Mouse (Mus musculus) stomach, embryonic 15.5 days (tissue): ENCODE measurements around the gene Trp53bp2. TPM values are rescaled to one million over a fixed set of nuclear protein-coding genes. Genes with fewer than 3 reads are reported as not detected.
A peak's percentile ranks its signal among the peaks of the same experiment; 100 is the strongest.

ENCODE experiments used
- ATAC-seq: fragments of 200-750 bp; cut with Nextera tagmentation; 2 replicates; pipeline ENCODE4 v1.8.0; 2017; ENCODE audit warnings: low read depth, moderate number of reproducible peaks, moderate TSS enrichment; ENCODE audit not compliant: insufficient read depth, low FRiP score
- H3K27ac ChIP-seq: fragments of 300-500 bp; sonication (generic); 2 replicates; pipeline ENCODE4 v1.5.1; 2015; ENCODE audit warnings: mild to moderate bottlenecking, inconsistent platforms
- H3K27me3 ChIP-seq: fragments of 300-500 bp; sonication (generic); replicated peaks from 2 replicates; pipeline ENCODE4 v1.6.1; 2015; ENCODE audit warnings: inconsistent platforms
- H3K36me3 ChIP-seq: fragments of 300-500 bp; sonication (generic); 2 replicates; pipeline ENCODE4 v1.6.1; 2015; ENCODE audit warnings: inconsistent platforms
- H3K4me1 ChIP-seq: fragments of 300-500 bp; sonication (generic); 2 replicates; pipeline ENCODE4 v1.6.1; 2015; ENCODE audit warnings: inconsistent platforms
- H3K4me2 ChIP-seq: fragments of 300-500 bp; sonication (generic); 2 replicates; pipeline ENCODE4 v1.6.1; 2015; ENCODE audit warnings: mild to moderate bottlenecking, inconsistent platforms
- H3K4me3 ChIP-seq: fragments of 300-500 bp; sonication (generic); replicated peaks from 2 replicates; pipeline ENCODE4 v1.5.1; 2015; ENCODE audit warnings: inconsistent platforms
- H3K9ac ChIP-seq: fragments of 300-500 bp; sonication (generic); 2 replicates; pipeline ENCODE4 v1.6.1; 2015; ENCODE audit warnings: inconsistent platforms
- H3K9me3 ChIP-seq: fragments of 300-500 bp; sonication (generic); 2 replicates; pipeline ENCODE4 v1.6.1; 2016; ENCODE audit warnings: inconsistent platforms
- whole genome bisulfite sequencing: fragments of 180-500 bp; shearing (Covaris S2); methylation state at CpG from one replicate; pipeline ENCODE4 v1.1.7; 2015; 5-methylcytosine and 5-hydroxymethylcytosine counted together
- polyA plus RNA-seq: library from polyadenylated mRNA; unstranded; fragments of >200 nt; fragmentation: Nextera tagmentation; extraction: Ambion mirVana; gene quantifications from 2 replicates; pipeline ENCODE4 v1.2.1, GENCODE M21; 2015

Trp53bp2 gene
- polyA plus RNA-seq, 1 experiment from 2014 or later = 19.9 TPM

GRCm38 (mm10) chr1:182494285-182495145 lies 85.5 kb downstream of the Trp53bp2 start:
- peaks cover 26% of the 10 kb centered on the region for H3K4me1 ChIP-seq
- no peak overlapping the region for H3K4me2 ChIP-seq
- H3K4me3 ChIP-seq = no peak overlapping the region
- no peaks in the 10 kb centered on the region for H3K27me3 ChIP-seq
- no peak overlapping the region for H3K27ac ChIP-seq
- no peaks in the 10 kb centered on the region for H3K9me3 ChIP-seq
- ATAC-seq = no peak
- H3K9ac ChIP-seq = no peak overlapping the region
- WGBS = 63% methylated on average over 17 of the region's 17 CpGs
- 0 out of 2 replicates have a peak, but pooled peaks cover 4% of the 10 kb centered on the region for H3K36me3 ChIP-seq

- Histone ChIP-seq H3K4me2 (no peak overlapping the region), H3K36me3 (no peaks in the 10 kb centered on the region), H3K9ac (no peak overlapping the region), H3K4me3 (no peak overlapping the region), H3K27ac (no peak overlapping the region), H3K4me1 (peaks cover 30% of the 10 kb centered on the region), H3K9me3 (no peaks in the 10 kb centered on the region), H3K27me3 (no peaks in the 10 kb centered on the region)
- 66% methylated on average over 6 of the region's 6 CpGs for WGBS
- no peak for ATAC-seq
These were observed 87.7 kb downstream of the Trp53bp2 start for GRCm38 (mm10) chr1:182496685-182497084.

- no peak overlapping the region for H3K9ac ChIP-seq
- peaks cover 34% of the 10 kb centered on the region for H3K4me1 ChIP-seq
- H3K36me3 ChIP-seq = no peaks in the 10 kb centered on the region
- no peak overlapping the region for H3K4me3 ChIP-seq
- H3K4me2 ChIP-seq = no peak overlapping the region
- whole genome bisulfite sequencing = 51% methylated on average over 4 of the region's 4 CpGs
- no peak for ATAC-seq
- H3K9me3 ChIP-seq = no peaks in the 10 kb centered on the region
- H3K27ac ChIP-seq = 0 out of 2 replicates have a peak overlapping the region, but pooled peaks have one; percentile 37
- H3K27me3 ChIP-seq = no peaks in the 10 kb centered on the region
These were observed 88.8 kb downstream of the Trp53bp2 start for GRCm38 (mm10) chr1:182497736-182498135.

- Histone ChIP-seq H3K4me1 (peaks cover 51% of the 10 kb centered on the region), H3K9ac (no peak overlapping the region), H3K27me3 (no peaks in the 10 kb centered on the region), H3K4me3 (no peak overlapping the region), H3K4me2 (no peak overlapping the region), H3K27ac (peak overlapping the region; percentile 59; the same call in 1 of the 2 replicates), H3K36me3 (no peaks in the 10 kb centered on the region), H3K9me3 (no peaks in the 10 kb centered on the region)
- WGBS = 50% methylated on average over 9 of the region's 9 CpGs
- peak; percentile 40 for ATAC-seq
These were observed 90.6 kb downstream of the Trp53bp2 start for GRCm38 (mm10) chr1:182499443-182500089.

GRCm38 (mm10) chr1:182500224-182500623 lies 91.3 kb downstream of the Trp53bp2 start:
- Histone ChIP-seq H3K4me2 (no peak overlapping the region), H3K27ac (0 out of 2 replicates have a peak overlapping the region, but pooled peaks have one; percentile 26), H3K4me3 (no peak overlapping the region), H3K27me3 (no peaks in the 10 kb centered on the region), H3K9ac (no peak overlapping the region), H3K36me3 (no peaks in the 10 kb centered on the region), H3K4me1 (peaks cover 58% of the 10 kb centered on the region), H3K9me3 (no peaks in the 10 kb centered on the region)
- WGBS = 72% methylated on average over 4 of the region's 4 CpGs
- ATAC-seq = no peak

GRCm38 (mm10) chr1:182500843-182501242 lies 91.9 kb downstream of the Trp53bp2 start:
- Histone ChIP-seq H3K36me3 (no peaks in the 10 kb centered on the region), H3K27me3 (no peaks in the 10 kb centered on the region), H3K9me3 (no peaks in the 10 kb centered on the region), H3K4me3 (no peak overlapping the region), H3K27ac (no peak overlapping the region), H3K9ac (no peak overlapping the region), H3K4me2 (no peak overlapping the region), H3K4me1 (peaks cover 63% of the 10 kb centered on the region)
- ATAC-seq = no peak
- 75% methylated on average over 4 of the region's 4 CpGs for WGBS

GRCm38 (mm10) chr1:182501815-182502405 lies 92.9 kb downstream of the Trp53bp2 start:
- no peak for ATAC-seq
- H3K36me3 ChIP-seq = no peaks in the 10 kb centered on the region
- H3K4me2 ChIP-seq = no peak overlapping the region
- H3K27ac ChIP-seq = no peak overlapping the region
- H3K4me1 ChIP-seq = peaks cover 62% of the 10 kb centered on the region
- no peaks in the 10 kb centered on the region for H3K27me3 ChIP-seq
- H3K4me3 ChIP-seq = no peak overlapping the region
- no peak overlapping the region for H3K9ac ChIP-seq
- H3K9me3 ChIP-seq = no peaks in the 10 kb centered on the region
- 80% methylated on average over 7 of the region's 7 CpGs for WGBS

GRCm38 (mm10) chr1:182502491-182503050 lies 93.6 kb downstream of the Trp53bp2 start:
- ATAC-seq = no peak
- no peaks in the 10 kb centered on the region for H3K27me3 ChIP-seq
- no peaks in the 10 kb centered on the region for H3K9me3 ChIP-seq
- 83% methylated on average over 7 of the region's 7 CpGs for WGBS
- no peak overlapping the region for H3K4me3 ChIP-seq
- no peak overlapping the region for H3K4me2 ChIP-seq
- H3K9ac ChIP-seq = no peak overlapping the region
- H3K27ac ChIP-seq = no peak overlapping the region
- peaks cover 56% of the 10 kb centered on the region for H3K4me1 ChIP-seq
- no peaks in the 10 kb centered on the region for H3K36me3 ChIP-seq

GRCm38 (mm10) chr1:182503206-182503900 lies 94.4 kb downstream of the Trp53bp2 start:
- ATAC-seq = no peak
- Histone ChIP-seq H3K9ac (no peak overlapping the region), H3K36me3 (no peaks in the 10 kb centered on the region), H3K9me3 (no peaks in the 10 kb centered on the region), H3K27me3 (no peaks in the 10 kb centered on the region), H3K4me2 (no peak overlapping the region), H3K4me3 (no peak overlapping the region), H3K27ac (peak overlapping the region; percentile 80; the same call in 1 of the 2 replicates), H3K4me1 (peaks cover 56% of the 10 kb centered on the region)
- 84% methylated on average over 13 of the region's 13 CpGs for WGBS

- H3K9me3 ChIP-seq = no peaks in the 10 kb centered on the region
- no peak overlapping the region for H3K4me3 ChIP-seq
- no peak overlapping the region for H3K9ac ChIP-seq
- peak; percentile 45; the same call in 1 of the 2 replicates for ATAC-seq
- WGBS = 17% methylated on average over 4 of the region's 4 CpGs
- H3K27ac ChIP-seq = peak overlapping the region; percentile 80
- H3K4me2 ChIP-seq = peak overlapping the region; percentile 38; the same call in 1 of the 2 replicates
- H3K36me3 ChIP-seq = 0 out of 2 replicates have a peak, but pooled peaks cover 7% of the 10 kb centered on the region
- no peaks in the 10 kb centered on the region for H3K27me3 ChIP-seq
- peaks cover 56% of the 10 kb centered on the region for H3K4me1 ChIP-seq
These were observed 95.3 kb downstream of the Trp53bp2 start for GRCm38 (mm10) chr1:182504223-182504622.

- Histone ChIP-seq H3K4me2 (no peak overlapping the region), H3K4me1 (peaks cover 46% of the 10 kb centered on the region), H3K27ac (no peak overlapping the region), H3K36me3 (peaks cover 14% of the 10 kb centered on the region; the same call in 1 of the 2 replicates), H3K9me3 (no peaks in the 10 kb centered on the region), H3K9ac (no peak overlapping the region), H3K4me3 (no peak overlapping the region), H3K27me3 (no peaks in the 10 kb centered on the region)
- 90% methylated on average over 3 of the region's 3 CpGs for whole genome bisulfite sequencing
- ATAC-seq = no peak
These were observed 96.3 kb downstream of the Trp53bp2 start for GRCm38 (mm10) chr1:182505291-182505690.
